Mouse (Mus musculus) ES-Bruce4 (cell line): Measurements from ENCODE around the gene Prmt3.

Source experiments
- CTCF ChIP-seq: IDR thresholded peaks from one replicate; pipeline ENCODE4 v1.8.1; 2011; ENCODE audit warnings: low read depth, low read length
- POLR2A ChIP-seq: IDR thresholded peaks from one replicate; pipeline ENCODE4 v1.8.1; 2011; ENCODE audit warnings: low read length; ENCODE audit not compliant: insufficient read depth

- TF ChIP-seq CTCF (no peak), POLR2A (no peak)
Observed at GRCm38 (mm10) chr7:49783017-49783416, 4.9 kb downstream of the Prmt3 start.
